Mouse (Mus musculus): ENCODE results near the gene Itprip. TPM values are rescaled to one million over a fixed set of nuclear protein-coding genes. Genes with fewer than 3 reads are reported as not detected.
A peak's percentile ranks its signal among the peaks of the same experiment; 100 is the strongest.

Itprip gene
- total RNA-seq (2021): 1 to 10 TPM in 1 of 2 experiments, under 1 TPM in 1; 0.95 to 1.5 TPM
- long read RNA-seq, experiment 1, partial matches to known transcripts: 0 of 2 reads
- long read RNA-seq, experiment 1, other reads (novel, unspliced or antisense): 2 of 2 reads
- long read RNA-seq, experiment 2, partial matches to known transcripts: 0 of 1 reads
- long read RNA-seq, experiment 2, other reads (novel, unspliced or antisense): 1 of 1 reads

GRCm38 (mm10) chr19:47919126-47919965 is at the start of gene Itprip, which contains the start of gene Cfap43:
Itprip (minus strand) TSS chr19:47919299.
Cfap43 (minus strand) TSS chr19:47919287.
- Histone ChIP-seq H3K4me3 (peak within 1 kb of the TSS; percentile 63), H3K27ac (peak within 1 kb of the TSS; percentile 69)
- intact Hi-C loops (cut with DNase I): no loop called here
- DNase-seq (ENCODE audit: extremely low spot score in 1 of 2, low spot score in 2 of 2): peak; percentile 51 to 55
- peak; percentile 46 for TF ChIP-seq CTCF (IDR thresholded peaks at IDR 0.05)

GRCm38 (mm10) chr19:47958181-47958580 is 39.1 kb upstream of the Itprip start:
- no peak for TF ChIP-seq CTCF (IDR thresholded peaks at IDR 0.05)
- Histone ChIP-seq H3K4me3 (no peak overlapping the region), H3K27ac (no peak overlapping the region)
- DNase-seq (ENCODE audit: extremely low spot score in 1 of 2, low spot score in 2 of 2): no peak
- intact Hi-C loops (cut with DNase I): no loop called here

GRCm38 (mm10) chr19:47953169-47953568 is 34.1 kb upstream of the Itprip start:
- no peak overlapping the region for H3K4me3 ChIP-seq
- no peak overlapping the region for H3K27ac ChIP-seq
- no peak for TF ChIP-seq CTCF (IDR thresholded peaks at IDR 0.05)
- DNase-seq (ENCODE audit: extremely low spot score in 1 of 2, low spot score in 2 of 2): no peak
- intact Hi-C loops (cut with DNase I): no loop called here

GRCm38 (mm10) chr19:47950946-47951345 is 31.8 kb upstream of the Itprip start:
- intact Hi-C loops (cut with DNase I): no loop called here
- H3K27ac ChIP-seq: no peak overlapping the region
- no peak for DNase-seq (ENCODE audit: extremely low spot score in 1 of 2, low spot score in 2 of 2)
- no peak overlapping the region for H3K4me3 ChIP-seq
- no peak for TF ChIP-seq CTCF (IDR thresholded peaks at IDR 0.05)

GRCm38 (mm10) chr19:47946821-47947465 is 27.8 kb upstream of the Itprip start:
- Histone ChIP-seq H3K27ac (no peak overlapping the region), H3K4me3 (no peak overlapping the region)
- no peak for DNase-seq (ENCODE audit: extremely low spot score in 1 of 2, low spot score in 2 of 2)
- no peak for TF ChIP-seq CTCF (IDR thresholded peaks at IDR 0.05)
- intact Hi-C loops (cut with DNase I): no loop called here

GRCm38 (mm10) chr19:47939361-47939760 is 20.3 kb upstream of the Itprip start:
- no peak overlapping the region for H3K27ac ChIP-seq
- TF ChIP-seq CTCF (IDR thresholded peaks at IDR 0.05): no peak
- H3K4me3 ChIP-seq: no peak overlapping the region
- intact Hi-C loops (cut with DNase I): loop anchor here (10.0 kb wide), 1 partner anchor 435 kb away; no protein-coding TSS in a partner anchor
- DNase-seq (ENCODE audit: extremely low spot score in 1 of 2, low spot score in 2 of 2): no peak

GRCm38 (mm10) chr19:47937443-47938406 is 18.6 kb upstream of the Itprip start, which contains the start of gene Cfap58:
Cfap58 (plus strand) TSS chr19:47937675.
- H3K27ac ChIP-seq: no peak within 1 kb of the TSS
- DNase-seq (ENCODE audit: extremely low spot score in 1 of 2, low spot score in 2 of 2): peak; percentile 44 to 62
- intact Hi-C loops (cut with DNase I): loop anchor here (10.0 kb wide), 1 partner anchor 433 kb away; no protein-coding TSS in a partner anchor

GRCm38 (mm10) chr19:47936938-47937337 is 17.8 kb upstream of the Itprip start:
- no peak for DNase-seq (ENCODE audit: extremely low spot score in 1 of 2, low spot score in 2 of 2)
- H3K4me3 ChIP-seq: peak overlapping the region; percentile 51; the same call in 1 of the 2 replicates
- no peak overlapping the region for H3K27ac ChIP-seq
- TF ChIP-seq CTCF (IDR thresholded peaks at IDR 0.05): no peak
- intact Hi-C loops (cut with DNase I): loop anchor here (10.0 kb wide), 1 partner anchor 432 kb away; no protein-coding TSS in a partner anchor

More at GRCm38 (mm10) chr19:47937443-47938406, 18.6 kb upstream of the Itprip start, which contains the start of gene Cfap58:
- H3K4me3 ChIP-seq: peak within 1 kb of the TSS; percentile 51
- TF ChIP-seq CTCF (IDR thresholded peaks at IDR 0.05): peak; percentile 17

- H3K4me3 ChIP-seq: no peak overlapping the region
- no peak for TF ChIP-seq CTCF (IDR thresholded peaks at IDR 0.05)
- DNase-seq (ENCODE audit: extremely low spot score in 1 of 2, low spot score in 2 of 2): no peak
- intact Hi-C loops (cut with DNase I): loop anchor here (10.0 kb wide), 1 partner anchor 432 kb away; no protein-coding TSS in a partner anchor
- H3K27ac ChIP-seq: no peak overlapping the region
These were observed 17.4 kb upstream of the Itprip start for GRCm38 (mm10) chr19:47936490-47936889.

- Histone ChIP-seq H3K27ac (no peak overlapping the region), H3K4me3 (no peak overlapping the region)
- no peak for DNase-seq (ENCODE audit: extremely low spot score in 1 of 2, low spot score in 2 of 2)
- TF ChIP-seq CTCF (IDR thresholded peaks at IDR 0.05): no peak
- intact Hi-C loops (cut with DNase I): loop anchor here (10.0 kb wide), 1 partner anchor 431 kb away; no protein-coding TSS in a partner anchor
These were observed 16.4 kb upstream of the Itprip start for GRCm38 (mm10) chr19:47935530-47935929.

Data from left cerebral cortex, adult 2 months (tissue).